Mouse (Mus musculus): ENCODE measurements around the gene Cfap52.

The Cfap52 gene

DNA sequence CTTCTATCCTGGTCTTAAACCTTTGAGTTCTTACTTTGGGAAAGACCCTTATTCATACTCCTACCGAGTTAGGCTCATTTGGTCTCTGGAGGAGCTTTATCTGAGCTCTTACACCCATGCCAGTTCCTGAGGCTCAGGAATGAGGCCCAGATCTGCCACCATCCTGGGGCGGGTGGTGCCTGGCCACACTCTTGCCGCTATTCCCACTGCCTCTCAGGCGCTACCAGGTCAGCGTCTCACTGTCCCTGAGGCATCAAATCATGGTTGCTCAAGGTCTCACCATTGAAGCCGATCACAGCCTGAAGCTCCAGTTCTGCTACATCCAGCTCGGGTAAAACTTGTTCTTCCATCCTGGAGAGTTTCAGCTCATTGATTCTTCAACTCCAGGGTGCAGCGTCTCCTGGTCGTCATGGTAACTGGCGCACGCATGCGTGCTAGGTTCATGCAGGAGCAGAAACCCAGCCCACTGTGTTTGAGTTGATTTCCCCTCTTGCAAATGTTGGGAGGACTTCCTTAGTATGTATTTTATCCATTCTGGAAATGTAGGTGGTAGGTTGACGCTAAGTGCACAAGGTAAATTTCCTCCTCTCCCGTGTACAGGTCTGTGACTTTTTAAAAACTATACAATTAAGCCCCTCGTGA, at the start of gene Cfap52:
TSS of gene Cfap52 (minus strand) at position 410 of the 642 bp plus-strand sequence.
- DNase-seq (ENCODE audit: low read depth), result peak; percentile 68

DNA sequence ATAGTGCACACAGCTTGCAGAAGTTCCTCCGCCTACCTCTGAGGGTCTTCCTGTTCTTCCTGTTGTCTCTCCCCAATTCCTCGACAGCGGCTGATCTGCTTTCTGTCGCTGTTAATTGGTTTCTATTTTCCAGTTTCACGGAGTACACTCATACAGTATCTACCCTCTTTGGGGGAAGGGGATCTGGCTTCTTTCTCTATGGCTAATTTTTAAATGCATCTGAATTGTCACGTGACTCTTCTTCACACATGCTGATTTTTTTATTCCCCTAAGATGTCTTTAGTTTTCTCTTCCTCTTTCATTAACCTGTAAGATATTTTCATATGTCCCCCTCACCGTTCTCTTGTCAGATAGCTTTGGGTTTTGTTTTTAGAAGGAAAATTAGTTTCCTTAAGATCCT, 46.8 kb upstream of the Cfap52 start:
- DNase-seq (ENCODE audit: low read depth), result no peak

DNA sequence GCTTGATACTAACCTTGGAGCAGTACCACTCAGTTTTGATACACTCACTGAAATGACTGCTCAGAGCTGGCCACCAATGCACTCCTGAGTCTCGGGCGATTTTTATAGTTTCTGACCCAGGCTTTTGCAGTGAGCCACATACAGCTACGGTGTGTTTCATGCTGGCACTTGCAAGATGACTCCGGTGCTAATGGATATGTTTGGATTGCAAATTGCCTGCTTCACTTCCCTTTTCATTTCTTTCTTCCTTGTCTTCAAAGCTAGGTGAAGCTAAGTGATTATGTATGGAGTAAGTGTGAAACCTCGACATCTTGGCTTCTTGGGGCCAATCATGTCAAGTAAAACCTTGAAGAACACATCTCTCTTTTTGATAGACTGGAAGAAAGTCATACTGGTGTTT, 43.9 kb upstream of the Cfap52 start:
- no peak for DNase-seq (ENCODE audit: low read depth)

DNA sequence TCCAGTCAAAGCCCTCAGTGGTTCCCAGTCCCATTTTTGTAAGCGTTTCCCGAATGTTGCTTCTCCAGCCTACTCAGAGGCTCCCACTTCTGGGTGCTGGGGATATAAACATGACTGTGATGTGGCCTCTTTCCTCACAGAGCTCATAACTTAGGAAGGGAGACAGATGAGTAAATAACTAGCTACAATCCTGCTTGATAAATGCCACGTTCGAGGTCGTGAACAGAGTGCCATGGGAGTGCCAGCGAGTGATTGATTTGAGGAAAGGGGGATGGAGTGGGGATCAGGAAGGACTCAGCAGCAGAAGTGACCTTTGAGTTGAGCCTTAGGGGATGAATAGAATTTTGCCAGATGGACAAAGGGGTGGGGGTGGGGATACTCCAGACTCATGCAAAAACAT, 42.2 kb upstream of the Cfap52 start:
- DNase-seq (ENCODE audit: low read depth), result no peak

DNA sequence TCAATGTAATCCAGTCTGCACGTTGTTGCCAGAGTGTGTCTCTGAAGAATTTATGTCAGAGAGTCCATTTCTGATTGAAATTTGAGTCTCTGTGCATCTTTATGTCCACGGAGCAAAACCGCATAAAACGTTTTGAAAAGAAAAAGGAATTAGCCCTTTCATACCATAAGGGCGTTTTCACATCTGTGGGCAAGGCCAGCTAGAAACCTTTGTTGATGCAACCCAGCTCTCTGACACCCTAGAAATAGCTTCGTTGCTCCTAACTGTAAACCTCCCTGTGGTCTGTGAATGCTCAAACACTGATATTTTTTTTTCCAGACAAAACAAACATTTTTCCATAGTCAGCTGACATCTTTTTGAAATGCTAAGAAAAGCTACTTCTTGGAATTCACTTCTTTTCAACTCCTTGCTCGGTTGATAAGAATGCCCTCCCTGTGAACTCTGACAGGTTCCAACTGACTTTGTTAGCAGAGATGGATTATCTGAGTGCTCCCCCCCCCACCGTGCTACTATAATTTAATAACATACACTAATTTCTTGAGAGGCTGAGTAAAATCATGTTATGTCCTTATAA, 40.9 kb upstream of the Cfap52 start:
- no peak for DNase-seq (ENCODE audit: low read depth)

DNA sequence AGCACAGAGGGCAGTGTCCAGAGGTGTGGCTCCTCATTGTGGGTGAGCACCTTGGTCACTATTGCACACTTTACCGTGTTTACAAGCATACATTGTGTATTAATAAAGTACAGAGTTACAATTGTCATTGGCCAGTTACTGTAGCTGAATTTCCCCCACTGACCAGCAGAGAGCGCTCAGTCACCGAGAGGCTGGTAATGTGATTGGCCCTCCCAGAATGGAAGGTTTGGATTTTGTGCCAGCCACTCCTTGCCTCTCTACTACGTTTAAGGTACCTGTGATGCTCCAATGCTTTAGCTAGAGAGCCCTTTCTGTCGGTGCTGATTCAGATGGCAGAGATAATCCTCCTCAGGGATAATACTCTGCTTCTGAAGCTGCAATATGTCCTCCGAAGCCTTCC, 38.7 kb upstream of the Cfap52 start:
- DNase-seq (ENCODE audit: low read depth), result peak; percentile 46

DNA sequence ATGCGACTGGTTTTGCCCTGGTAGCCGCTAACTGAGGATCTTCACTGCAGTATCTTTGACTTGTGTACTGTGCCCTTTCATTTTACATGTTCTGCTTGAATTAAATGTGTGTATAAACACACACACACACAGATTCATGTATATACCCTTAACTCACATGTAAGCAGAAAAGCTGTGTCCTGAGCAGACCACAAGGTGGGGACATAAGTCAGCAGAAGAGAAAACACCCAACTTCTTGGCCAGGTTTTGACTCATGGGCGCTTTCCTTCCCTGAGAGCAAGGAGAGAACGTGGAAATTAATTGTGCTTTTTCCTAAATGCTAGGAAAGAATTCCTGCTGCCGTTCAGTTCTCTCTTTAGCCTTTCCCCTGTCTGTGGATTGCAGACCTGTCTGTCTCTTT, 34.2 kb upstream of the Cfap52 start:
- peak; percentile 29 for DNase-seq (ENCODE audit: low read depth)

DNA sequence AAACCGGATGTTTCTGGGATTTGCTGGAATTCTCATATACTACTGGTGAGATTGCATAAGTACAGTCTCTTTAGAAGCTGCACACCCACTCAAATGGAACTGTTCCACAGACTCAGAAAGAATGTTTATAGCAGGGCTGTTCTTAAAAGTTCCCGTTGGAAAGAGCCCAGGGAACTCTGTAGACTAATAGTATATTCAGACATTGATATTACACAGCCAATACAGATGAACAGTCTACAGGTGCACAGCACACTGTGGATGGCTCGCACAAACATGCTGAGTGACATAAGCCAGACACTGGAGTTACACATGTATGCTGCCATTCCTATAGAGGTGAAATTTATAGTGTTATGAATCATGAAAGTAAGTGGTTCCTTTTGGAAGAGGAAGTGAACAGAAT, 33.5 kb upstream of the Cfap52 start:
- DNase-seq (ENCODE audit: low read depth), result no peak

DNA sequence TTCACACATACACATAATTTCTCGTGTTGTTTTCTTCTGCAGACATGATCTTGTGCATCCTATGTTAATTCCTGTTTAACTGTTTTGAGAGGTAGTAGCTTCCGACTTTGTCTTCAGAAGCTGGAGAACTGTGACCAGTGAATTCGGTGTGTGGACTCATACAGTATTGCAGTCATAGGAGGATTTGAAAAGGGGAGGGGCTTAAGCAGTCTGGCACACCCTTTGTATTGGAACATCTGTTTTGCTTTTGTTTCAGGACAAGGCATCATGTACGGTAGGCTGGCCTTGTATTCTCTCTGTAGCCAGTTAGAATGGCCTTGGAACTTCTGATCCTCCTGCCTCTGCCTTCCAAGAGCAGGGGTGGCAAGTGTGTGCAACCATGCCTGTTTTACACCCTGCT, 30.5 kb upstream of the Cfap52 start:
- no peak for DNase-seq (ENCODE audit: low read depth)

DNA sequence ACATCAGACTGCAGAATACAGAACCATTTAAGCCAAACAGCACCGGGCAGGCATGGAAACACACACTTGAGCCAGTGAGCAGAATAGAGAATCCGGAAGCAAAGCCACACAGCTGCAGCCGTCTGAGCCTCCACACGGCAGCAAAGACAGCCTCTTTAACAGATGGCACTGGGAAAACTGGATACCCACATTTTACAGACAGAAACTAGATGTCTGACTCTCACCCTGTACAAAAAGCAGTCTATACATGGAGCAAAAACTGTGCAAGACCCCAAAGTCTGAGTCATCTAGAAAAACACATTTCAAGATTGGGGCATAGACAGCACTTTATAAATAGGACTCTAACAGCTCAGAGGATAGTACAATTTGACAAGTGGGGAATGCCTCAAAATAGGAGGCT, 25.8 kb upstream of the Cfap52 start:
- no peak for DNase-seq (ENCODE audit: low read depth)

DNA sequence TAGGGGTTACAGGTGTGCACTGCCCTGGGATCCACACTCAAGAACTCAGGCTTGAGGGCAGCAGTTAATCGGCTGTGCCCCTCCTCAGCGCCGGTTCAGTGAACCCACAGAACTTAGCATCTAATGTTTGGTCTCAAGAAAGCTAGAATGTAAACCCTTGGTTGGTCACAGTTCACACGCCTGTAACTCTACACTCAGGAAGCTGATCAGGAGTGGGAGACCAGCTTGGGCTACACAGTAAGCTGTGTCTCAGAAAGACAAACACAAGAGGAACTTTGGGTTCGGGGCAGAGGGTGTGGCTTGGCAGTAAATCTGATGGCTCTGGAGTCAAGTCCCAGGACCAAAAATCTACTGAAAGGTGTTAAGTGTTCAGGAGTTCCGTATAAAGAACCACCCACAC, 18.1 kb upstream of the Cfap52 start:
- no peak for DNase-seq (ENCODE audit: low read depth)

DNA sequence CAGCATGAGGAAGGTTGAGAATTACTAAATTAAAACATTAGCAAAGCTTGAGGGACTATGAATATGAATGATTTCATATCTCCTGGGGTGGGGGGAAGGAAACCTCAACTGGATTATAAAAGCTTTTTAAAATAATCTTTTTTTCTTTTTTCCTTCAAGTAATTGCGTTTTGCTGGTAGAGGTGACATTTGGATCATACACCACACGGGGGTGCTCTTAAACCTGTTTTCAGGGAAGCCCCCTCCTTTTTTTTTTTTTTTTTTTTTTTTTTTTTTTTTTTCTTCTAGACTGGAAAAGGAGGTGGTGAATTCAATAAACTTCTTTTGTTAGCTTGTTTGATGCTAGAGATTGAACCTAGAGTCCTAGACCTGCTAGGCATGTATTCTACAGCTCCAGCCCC, 9.8 kb upstream of the Cfap52 start:
- peak; percentile 50 for DNase-seq (ENCODE audit: low read depth)

DNA sequence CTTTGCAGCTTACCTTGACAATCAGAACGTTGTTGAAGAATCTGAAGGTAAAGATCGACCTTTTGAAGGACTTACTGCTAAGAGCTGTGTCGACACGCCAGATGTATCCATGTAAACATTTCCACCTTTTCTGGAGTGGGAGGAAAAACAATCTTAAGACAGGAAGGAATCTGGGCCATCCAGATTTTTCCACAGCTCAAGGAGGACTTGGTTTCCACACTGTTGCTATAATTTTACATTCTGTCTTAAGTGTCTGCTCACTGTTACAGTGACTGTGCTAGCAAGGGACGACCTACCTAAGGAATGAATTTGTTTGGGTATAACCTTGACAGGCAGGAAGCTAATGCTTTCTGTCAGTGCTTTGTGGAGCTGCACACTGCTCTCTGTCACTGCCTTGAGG, 7.8 kb upstream of the Cfap52 start:
- DNase-seq (ENCODE audit: low read depth), result no peak

DNA sequence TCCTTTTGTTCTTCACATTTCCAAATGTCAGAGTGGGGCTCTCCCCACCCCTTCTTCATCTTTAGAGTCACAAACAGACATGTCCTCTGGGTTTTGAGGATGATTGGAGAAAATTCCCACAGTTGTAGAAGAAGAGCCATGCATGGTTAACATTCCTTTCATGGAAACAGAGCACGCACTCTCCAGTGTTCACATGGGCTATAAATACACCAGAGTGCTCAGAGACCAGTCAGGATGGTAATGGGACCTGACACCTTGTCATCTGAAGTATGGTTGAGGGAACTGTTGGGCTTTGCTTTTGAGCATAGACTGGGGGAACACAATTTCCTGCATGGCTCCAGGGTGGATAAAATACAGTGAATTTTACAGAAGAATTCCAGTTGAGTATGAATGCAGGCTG, 7.2 kb upstream of the Cfap52 start:
- DNase-seq (ENCODE audit: low read depth), result no peak

DNA sequence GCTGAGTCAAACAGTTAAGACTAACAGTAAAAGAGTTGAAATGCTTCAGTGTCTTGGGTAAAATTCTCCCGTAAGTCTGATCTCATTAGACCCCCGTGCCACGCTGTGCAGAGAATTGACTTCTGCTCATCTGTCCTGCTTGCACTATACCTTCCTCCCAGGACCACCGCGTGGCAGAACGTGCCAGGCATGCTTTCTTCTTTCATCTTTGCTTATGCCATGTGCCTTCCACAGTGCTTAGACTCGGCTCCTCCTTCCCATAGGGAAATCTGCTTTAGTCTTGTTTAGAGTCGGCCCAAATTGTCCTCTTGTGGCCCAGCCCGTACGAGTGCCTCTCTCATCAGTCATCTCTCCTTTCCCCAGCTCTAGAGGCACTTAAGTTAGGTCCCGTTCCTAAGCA, 2.4 kb upstream of the Cfap52 start:
- no peak for DNase-seq (ENCODE audit: low read depth)

DNA sequence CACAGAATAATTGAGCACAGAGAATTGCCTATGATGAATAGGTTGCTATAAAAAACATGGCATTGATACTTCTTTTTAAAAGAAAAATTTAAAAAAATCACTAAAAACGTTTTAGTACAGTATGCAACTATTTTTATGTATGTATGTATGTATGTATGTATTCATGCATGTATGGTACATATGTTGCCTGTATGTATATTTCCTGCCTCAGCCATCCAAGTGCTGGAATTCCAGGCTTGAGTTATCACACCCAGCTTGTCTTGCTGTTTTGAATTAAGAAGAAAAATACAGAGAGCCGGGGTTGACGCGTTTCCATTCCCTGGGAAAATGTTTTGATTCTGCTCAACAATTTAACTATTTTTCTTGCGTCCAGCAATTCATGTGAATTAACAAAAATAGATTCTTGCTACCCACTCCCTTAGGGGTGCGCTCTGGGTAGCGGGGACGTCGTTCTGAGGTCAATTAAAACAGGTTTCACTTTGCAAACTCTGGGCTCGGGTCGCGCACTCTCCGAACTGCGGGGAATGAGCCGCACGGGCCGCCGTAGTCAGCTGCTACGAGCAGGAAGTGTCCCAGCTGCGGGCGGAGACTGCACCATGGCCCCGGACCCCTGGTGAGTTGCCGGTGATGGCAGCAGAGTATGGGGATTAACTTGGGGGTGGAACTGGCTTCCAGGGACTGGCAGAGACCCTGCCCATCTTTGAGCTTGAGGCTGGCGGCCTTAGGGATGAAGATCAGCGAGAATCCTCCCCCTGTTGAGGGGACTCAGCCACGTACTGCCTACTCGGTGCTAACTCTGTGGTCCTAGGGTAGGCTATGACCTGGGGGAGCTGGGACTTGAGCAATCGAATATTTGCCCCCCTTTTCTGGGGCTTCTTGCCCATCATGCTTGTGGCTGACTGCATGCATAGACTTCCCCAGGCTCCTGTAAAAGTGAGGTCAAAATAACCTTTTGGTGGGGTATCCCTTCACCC, 741 bp upstream of the Cfap52 start, which contains the start of gene Stx8:
TSS of gene Stx8 (plus strand) at position 289 of the 974 bp plus-strand sequence.
- DNase-seq (ENCODE audit: low read depth), result peak; percentile 87

DNA sequence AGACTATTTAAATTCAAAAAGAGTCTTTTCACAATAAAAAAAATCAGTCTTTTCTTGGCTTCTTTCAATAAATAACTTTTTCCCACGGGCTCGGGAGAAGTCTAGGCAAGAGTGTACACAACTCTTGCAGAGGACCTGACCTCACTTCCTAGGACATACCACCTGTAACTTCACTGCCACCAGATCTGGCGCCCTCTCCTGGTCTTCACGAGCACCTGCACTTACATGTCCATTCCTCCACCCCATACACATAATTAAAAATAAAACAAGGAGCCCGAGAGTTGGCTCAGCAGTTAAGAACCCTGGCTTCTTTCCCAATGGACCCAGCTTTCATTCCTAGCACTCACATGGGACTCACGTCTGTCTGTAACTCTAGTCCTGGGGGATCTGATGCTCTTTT, 1.3 kb downstream of the Cfap52 start:
- peak; percentile 54 for DNase-seq (ENCODE audit: low read depth)

DNA sequence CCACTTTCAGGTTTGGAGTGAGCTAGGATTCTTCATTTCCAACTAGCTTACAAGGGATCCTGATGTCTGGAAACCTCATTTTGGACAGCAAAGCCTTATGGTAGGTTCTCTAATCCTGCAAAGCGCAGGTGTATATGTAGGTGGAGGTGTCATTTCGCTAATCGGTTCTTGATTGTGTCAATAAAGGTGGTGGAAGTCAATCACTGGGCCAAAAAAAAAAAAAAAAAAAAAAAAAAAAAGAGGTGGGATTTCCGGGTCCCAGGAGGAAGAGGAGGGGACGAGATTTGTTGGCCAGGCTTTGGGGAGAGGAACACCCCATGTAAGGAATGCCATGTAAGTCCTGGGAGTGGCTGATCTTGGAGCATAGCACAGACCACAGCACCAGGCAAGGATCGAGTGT, 11.0 kb downstream of the Cfap52 start:
- no peak for DNase-seq (ENCODE audit: low read depth)

DNA sequence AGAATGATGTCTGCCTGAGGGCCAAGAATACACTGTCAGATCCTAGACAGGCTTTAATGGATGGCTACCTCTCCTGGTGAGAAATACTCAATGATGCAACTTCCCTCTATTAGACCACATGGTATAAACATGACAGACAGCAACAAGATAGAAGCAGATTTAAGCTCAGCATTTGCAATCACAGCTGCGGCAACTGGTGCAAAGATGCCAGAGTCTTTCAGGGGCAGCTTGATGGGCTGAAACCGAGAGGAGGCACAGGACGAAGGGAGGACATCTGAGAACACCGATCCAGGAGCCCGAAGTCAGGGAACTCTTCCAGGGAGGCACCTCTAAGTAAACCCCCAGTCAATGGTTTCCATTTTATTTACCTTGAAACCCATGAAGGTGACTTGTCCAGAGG, 11.8 kb downstream of the Cfap52 start:
- peak; percentile 15 for DNase-seq (ENCODE audit: low read depth)

DNA sequence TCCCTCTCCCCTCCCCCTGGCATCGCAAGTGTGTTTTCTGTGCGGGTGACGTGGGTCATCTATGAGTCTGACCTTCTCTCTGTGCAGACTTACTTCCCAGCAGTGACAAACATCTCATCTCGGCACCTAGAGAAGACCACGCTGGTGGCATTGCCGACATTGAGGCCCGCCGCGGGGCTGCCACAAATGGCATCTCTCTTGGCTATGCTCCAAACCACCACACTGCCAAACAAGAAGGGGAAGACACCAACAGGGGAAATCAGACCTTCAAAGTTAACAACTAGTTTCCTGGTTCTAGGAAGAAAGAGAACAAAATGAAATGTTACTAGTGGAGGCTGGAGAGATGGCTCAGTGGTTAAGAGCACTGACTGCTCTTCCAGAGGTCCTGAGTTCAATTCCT, 16.0 kb downstream of the Cfap52 start:
- peak; percentile 61 for DNase-seq (ENCODE audit: low read depth)

DNA sequence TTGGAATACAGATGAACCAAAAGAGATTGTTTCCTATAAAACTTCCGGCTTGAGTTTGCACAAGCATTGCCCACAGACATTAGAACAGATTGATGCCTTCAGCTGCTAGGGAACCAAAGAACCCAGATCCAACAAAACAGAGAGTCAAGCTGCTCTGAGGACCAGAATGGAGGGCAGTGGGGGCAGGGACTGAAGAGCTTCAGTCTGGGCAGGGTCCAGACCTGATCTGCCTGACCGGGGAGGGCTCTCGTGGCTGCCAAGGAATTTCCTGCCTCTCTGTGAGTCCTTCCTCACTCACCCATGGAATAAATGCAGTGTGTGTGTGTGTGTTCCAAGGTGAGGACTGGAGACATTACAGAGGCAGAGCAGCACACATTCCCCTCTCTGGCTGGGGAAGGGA, 17.2 kb downstream of the Cfap52 start:
- DNase-seq (ENCODE audit: low read depth), result no peak

DNA sequence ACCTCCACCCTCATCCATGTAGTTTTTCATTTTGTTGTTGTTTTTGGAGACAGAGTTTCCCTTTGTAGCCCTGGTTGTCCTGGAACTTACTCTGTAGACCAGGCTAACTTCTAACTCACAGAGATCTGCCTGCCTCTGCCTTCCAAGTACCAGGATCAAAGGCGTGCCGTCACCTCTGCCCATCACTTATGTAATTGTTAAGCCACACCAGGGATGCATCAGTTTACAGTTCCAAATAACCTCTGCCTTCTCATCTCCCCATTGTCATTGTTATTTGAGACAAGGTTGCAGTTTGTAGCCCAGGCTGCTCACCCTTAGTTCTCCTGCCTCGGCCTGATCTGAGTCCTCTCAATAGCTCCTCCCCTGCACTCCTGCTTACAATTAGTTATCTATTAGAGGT, 33.3 kb downstream of the Cfap52 start:
- no peak for DNase-seq (ENCODE audit: low read depth)
